ENCODE assay signal across 29 mouse cellular contexts in the genomic region with DNA sequence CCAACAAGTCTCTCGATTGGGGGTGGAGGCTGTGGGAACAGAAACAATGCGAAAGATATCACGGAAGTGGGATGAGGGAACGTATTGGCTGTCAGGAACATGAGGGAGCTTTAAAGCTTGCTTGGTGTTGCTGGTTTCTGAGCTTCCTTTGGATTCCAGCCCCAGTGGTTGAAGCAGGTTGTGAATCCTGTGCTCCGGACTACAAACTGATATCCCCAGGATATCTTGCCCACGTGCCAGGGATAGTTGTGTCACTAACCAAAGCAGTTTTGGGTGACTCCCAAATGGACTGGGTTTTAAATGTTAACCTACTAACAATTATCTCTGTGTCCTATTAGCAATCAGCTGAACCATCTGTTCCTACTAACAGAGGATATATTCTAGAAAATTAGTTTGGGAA.
DNase-seq lines count a peak whose midpoint lies in the region; ATAC-seq and TF ChIP-seq lines count a peak whose summit lies in the region.
"Had no signal": no experiment of that assay in that cellular context is flagged by ENCODE, and none has a peak within 500 bp of the region (broad histone marks: within the 10 kb centered on the region; RNA-seq: fewer than 3 reads in every experiment).

No protein-coding gene starts in this region.

- no peak overlapping the region for H3K4me2 ChIP-seq in hindbrain, embryonic 13.5 days
- H3K4me2 ChIP-seq: forebrain, embryonic 13.5 days; heart, embryonic 11.5 days; hindbrain, embryonic 12.5 days; neural tube, embryonic 15.5 days had no signal

- H3K27ac ChIP-seq in cerebellum, adult 2 months (ENCODE audit: insufficient read depth, low read length): no peak overlapping the region
- no peak overlapping the region for H3K27ac ChIP-seq in hindbrain, embryonic 13.5 days
- H3K27ac ChIP-seq: forebrain, embryonic 13.5 days; gastrocnemius, adult 2 months; hindbrain, embryonic 12.5 days; liver, embryonic 14.5 days; macrophage; neural tube, embryonic 15.5 days; stomach, postnatal 0 days had no signal

- H3K36me3 ChIP-seq in hindbrain, embryonic 13.5 days: no peaks in the 10 kb centered on the region
- H3K36me3 ChIP-seq: hindbrain, embryonic 12.5 days; neural tube, embryonic 15.5 days had no signal

- H3K27me3 ChIP-seq in cerebellum, adult 2 months (ENCODE audit: control insufficient read depth, insufficient read depth, low read length): no peaks in the 10 kb centered on the region
- no peaks in the 10 kb centered on the region for H3K27me3 ChIP-seq in hindbrain, embryonic 13.5 days
- H3K27me3 ChIP-seq: forebrain, embryonic 13.5 days; hindbrain, embryonic 12.5 days; neural tube, embryonic 15.5 days had no signal

- WGBS in cerebellum, adult 2 months: 17% methylated on average over 6 of the region's 6 CpGs
- 85% methylated on average over 6 of the region's 6 CpGs for WGBS in hindbrain, embryonic 13.5 days

- TF ChIP-seq POLR2A in cerebellum, adult 2 months (IDR thresholded peaks at IDR 0.05; ENCODE audit: borderline replicate concordance, insufficient read depth, low read length): no peak

- ATAC-seq in hindbrain, embryonic 13.5 days (ENCODE audit: low FRiP score): no peak
- no peak for ATAC-seq in frontal cortex, adult (ENCODE audit: low TSS enrichment)
- ATAC-seq: forebrain, embryonic 13.5 days had no signal

- peaks cover 5% of the 10 kb centered on the region; the same call in 1 of the 2 replicates for H3K4me1 ChIP-seq in cerebellum, adult 2 months (ENCODE audit: control insufficient read depth, insufficient read depth, low read length)
- no peaks in the 10 kb centered on the region for H3K4me1 ChIP-seq in hindbrain, embryonic 13.5 days (replicated peaks)
- H3K4me1 ChIP-seq: forebrain, embryonic 13.5 days; hindbrain, embryonic 12.5 days; neural tube, embryonic 15.5 days had no signal

- no peak overlapping the region for H3K9ac ChIP-seq in hindbrain, embryonic 13.5 days
- H3K9ac ChIP-seq: forebrain, embryonic 13.5 days; hindbrain, embryonic 12.5 days; liver, embryonic 14.5 days; neural tube, embryonic 15.5 days had no signal

- no peak for TF ChIP-seq CTCF in cerebellum, adult 2 months (IDR thresholded peaks at IDR 0.05; ENCODE audit: borderline replicate concordance, insufficient read depth, low read depth, low read length)

- no peaks in the 10 kb centered on the region for H3K9me3 ChIP-seq in hindbrain, embryonic 13.5 days
- H3K9me3 ChIP-seq: forebrain, embryonic 13.5 days; hindbrain, embryonic 12.5 days; neural tube, embryonic 15.5 days had no signal

- DNase-seq in layer of hippocampus, adult 18-20 months (ENCODE audit: low spot score in 2 of 2): peak; percentile 43 to 74
- no peak for DNase-seq in layer of hippocampus, adult 8-10 months (ENCODE audit: low spot score in 2 of 2)
- peak; percentile 46 to 81 for DNase-seq in cerebellum, adult 2 months
- peak; percentile 48 to 63 for DNase-seq in cerebellum, postnatal 10 days
- DNase-seq in layer of hippocampus, postnatal 14 days (ENCODE audit: low spot score in 2 of 2): peak; percentile 25 to 33
- DNase-seq: adrenal gland, postnatal 25 days; gastrocnemius, adult 2 months; gastrocnemius, postnatal 36 days; heart, adult 18-20 months; heart, postnatal 36 days; kidney, adult 11 months; kidney, postnatal 14 days; left cerebral cortex, postnatal 4 days; lung, adult 2 months; lung, postnatal 10 days; midbrain, embryonic 14.5 days; right cerebral cortex, postnatal 25 days; spleen, adult 18-20 months; thymus, adult 2 months; thymus, postnatal 36 days had no signal

- no peak overlapping the region for H3K4me3 ChIP-seq in cerebellum, adult 2 months (replicated peaks; ENCODE audit: insufficient read depth, low read depth, low read length)
- H3K4me3 ChIP-seq in hindbrain, embryonic 13.5 days: no peak overlapping the region
- H3K4me3 ChIP-seq: forebrain, embryonic 13.5 days; gastrocnemius, adult 2 months; hindbrain, embryonic 12.5 days; neural tube, embryonic 15.5 days had no signal

Comparison
In these comparisons a context has a peak if more than half of its experiments do, and no peak if none do; other contexts are left out.
1. DNase-seq: peak in layer of hippocampus, adult 18-20 months (2 of 2), cerebellum, adult 2 months (2 of 2), cerebellum, postnatal 10 days (2 of 2) and layer of hippocampus, postnatal 14 days (2 of 2); none in layer of hippocampus, adult 8-10 months (0 of 2).